Mouse (Mus musculus) stomach, embryonic 14.5 days (tissue): ENCODE data around the gene Tifab. TPM values are rescaled to one million over a fixed set of nuclear protein-coding genes. Genes with fewer than 3 reads are reported as not detected.

Source experiments
- ATAC-seq: fragments of 200-750 bp; cut with Nextera tagmentation; 2 replicates; pipeline ENCODE4 v1.8.0; 2017; ENCODE audit warnings: low read depth, moderate TSS enrichment; ENCODE audit not compliant: insufficient number of reproducible peaks, insufficient read depth, low FRiP score
- H3K27ac ChIP-seq: fragments of 300-500 bp; sonication (generic); 2 replicates; pipeline ENCODE4 v1.5.1; 2014; ENCODE audit warnings: mild to moderate bottlenecking, low read length, moderate library complexity, mixed read lengths
- H3K27me3 ChIP-seq: fragments of 300-500 bp; sonication (generic); 2 replicates; pipeline ENCODE4 v1.6.1; 2014; ENCODE audit warnings: low read length, control low read depth, mixed read lengths; ENCODE audit not compliant: control insufficient read depth, insufficient read depth
- H3K36me3 ChIP-seq: fragments of 300-500 bp; sonication (generic); 2 replicates; pipeline ENCODE4 v1.6.1; 2014; ENCODE audit warnings: mild to moderate bottlenecking, control low read depth, low read length, moderate library complexity, mixed read lengths; ENCODE audit not compliant: control insufficient read depth, insufficient read depth
- H3K4me1 ChIP-seq: fragments of 300-500 bp; sonication (generic); 2 replicates; pipeline ENCODE4 v1.6.1; 2014; ENCODE audit warnings: low read length, control low read depth, mixed read lengths; ENCODE audit not compliant: control insufficient read depth, insufficient read depth
- H3K4me2 ChIP-seq: fragments of 300-500 bp; sonication (generic); replicated peaks from 2 replicates; pipeline ENCODE4 v1.6.1; 2014; ENCODE audit warnings: low read depth, low read length, control low read depth
- H3K4me3 ChIP-seq: fragments of 300-500 bp; sonication (generic); 2 replicates; pipeline ENCODE4 v1.5.1; 2014; ENCODE audit warnings: low read depth, low read length, control low read depth
- H3K9ac ChIP-seq: fragments of 300-500 bp; sonication (generic); replicated peaks from 2 replicates; pipeline ENCODE4 v1.6.1; 2014; ENCODE audit warnings: low read depth, mild to moderate bottlenecking, control low read depth, low read length, moderate library complexity, mixed read lengths
- H3K9me3 ChIP-seq: fragments of 300-500 bp; sonication (generic); 2 replicates; pipeline ENCODE4 v1.6.1; 2016; ENCODE audit warnings: low read depth, low read length, control low read depth; ENCODE audit not compliant: control insufficient read depth
- WGBS: fragments of 180-500 bp; shearing (Covaris S2); extraction: QIAGEN DNeasy Blood & Tissue Kit; methylation state at CpG from one replicate; pipeline ENCODE4 v1.1.7; 2014; 5-methylcytosine and 5-hydroxymethylcytosine counted together
- polyA plus RNA-seq: library from polyadenylated mRNA; unstranded; fragments of >200 nt; fragmentation: Nextera tagmentation; extraction: Ambion mirVana; gene quantifications from 2 replicates; pipeline ENCODE4 v1.2.1, GENCODE M21; 2014

Gene Tifab
- polyA plus RNA-seq, 1 experiment from 2014 or later = 1.2 TPM

DNA sequence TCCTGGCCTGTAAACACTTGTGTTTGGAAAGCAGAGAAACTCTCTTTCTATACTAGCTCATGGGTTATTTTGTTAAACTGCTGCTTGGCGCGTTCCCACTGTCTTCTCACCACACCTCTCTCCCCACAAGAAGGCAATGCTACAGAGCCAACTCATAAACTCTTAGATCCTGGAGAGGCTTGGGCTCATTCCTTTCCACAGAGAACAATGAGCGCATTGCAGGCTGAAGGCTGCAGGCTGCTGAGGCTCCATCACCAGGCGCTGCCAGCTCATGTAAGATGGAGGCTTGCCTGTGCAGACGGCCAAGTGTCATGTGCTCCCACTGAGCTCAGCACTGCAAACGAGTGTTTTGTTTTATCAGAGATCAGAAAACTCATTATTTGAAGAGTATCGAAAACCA, 23.0 kb downstream of the Tifab start:
- H3K27me3 ChIP-seq = no peaks in the 10 kb centered on the region
- H3K9me3 ChIP-seq = no peaks in the 10 kb centered on the region
- no peak overlapping the region for H3K27ac ChIP-seq
- no peak for ATAC-seq
- H3K4me2 ChIP-seq = no peak overlapping the region
- no peak overlapping the region for H3K9ac ChIP-seq
- H3K36me3 ChIP-seq = no peaks in the 10 kb centered on the region
- WGBS = 66% methylated on average over 7 of the region's 7 CpGs
- H3K4me3 ChIP-seq = no peak overlapping the region
- H3K4me1 ChIP-seq = peaks cover 23% of the 10 kb centered on the region

DNA sequence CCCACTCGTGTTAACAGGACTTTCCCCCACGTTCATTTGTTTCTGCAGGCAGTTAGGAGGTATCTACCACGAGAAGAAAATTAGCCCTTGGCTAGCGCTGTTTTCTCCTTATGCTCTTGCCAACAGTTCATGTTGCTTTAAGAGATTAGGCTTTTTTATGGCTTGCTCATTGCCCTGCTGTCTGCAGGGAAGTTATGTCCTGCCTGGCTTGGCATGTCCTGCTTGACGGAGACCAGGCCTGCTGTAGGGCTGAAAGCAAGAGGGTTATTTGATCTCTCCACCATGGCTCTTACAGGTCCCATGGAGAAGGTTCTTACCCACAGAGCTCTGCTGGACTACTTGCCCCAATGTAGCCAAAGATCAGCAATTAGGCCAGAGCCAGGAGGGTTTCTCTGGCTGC, 23.6 kb downstream of the Tifab start:
- no peaks in the 10 kb centered on the region for H3K27me3 ChIP-seq
- ATAC-seq = no peak
- no peaks in the 10 kb centered on the region for H3K9me3 ChIP-seq
- no peaks in the 10 kb centered on the region for H3K36me3 ChIP-seq
- H3K4me1 ChIP-seq = peaks cover 22% of the 10 kb centered on the region
- no peak overlapping the region for H3K4me2 ChIP-seq
- no peak overlapping the region for H3K4me3 ChIP-seq
- H3K9ac ChIP-seq = no peak overlapping the region
- peak overlapping the region; percentile 29; the same call in 1 of the 2 replicates for H3K27ac ChIP-seq
- WGBS = 33% methylated on average over 5 of the region's 5 CpGs

DNA sequence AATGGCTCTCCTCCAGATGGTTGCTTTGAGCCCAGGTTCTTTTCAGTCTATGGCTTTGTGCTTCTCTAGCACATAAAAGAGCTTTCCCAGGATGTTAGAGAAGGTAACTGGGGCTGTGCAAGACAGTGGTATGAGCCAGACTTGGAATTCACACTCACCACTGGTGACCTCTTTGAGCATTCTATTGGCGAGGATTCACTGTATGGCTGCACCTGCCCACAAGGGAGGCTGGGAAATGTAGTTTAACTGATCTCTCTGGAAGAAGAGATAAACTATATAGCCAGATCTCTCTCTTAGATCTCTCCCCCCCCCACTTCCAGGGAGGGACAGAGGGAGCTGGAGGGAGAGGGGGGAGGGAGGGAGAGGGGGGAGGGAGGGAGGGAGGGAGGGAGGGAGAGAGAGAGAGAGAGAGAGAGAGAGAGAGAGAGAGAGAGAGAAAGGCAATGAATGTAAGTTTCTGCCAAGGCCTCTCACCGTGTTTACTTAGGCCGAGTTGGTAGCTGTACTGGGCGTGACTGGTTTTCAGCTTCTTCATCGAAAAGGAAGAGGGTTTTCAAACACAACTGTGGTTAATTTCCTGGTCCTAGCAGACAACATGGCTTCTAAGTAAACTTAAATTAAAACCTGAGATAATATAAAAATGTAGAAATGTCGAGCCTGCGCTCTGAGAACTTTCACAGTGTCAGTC, 25.8 kb downstream of the Tifab start:
- H3K9ac ChIP-seq = no peak overlapping the region
- no peaks in the 10 kb centered on the region for H3K27me3 ChIP-seq
- ATAC-seq = 0 out of 2 replicates have a peak, but pooled peaks have one; percentile 74
- H3K27ac ChIP-seq = no peak overlapping the region
- no peaks in the 10 kb centered on the region for H3K36me3 ChIP-seq
- WGBS = 45% methylated on average over 7 of the region's 7 CpGs
- H3K4me2 ChIP-seq = no peak overlapping the region
- H3K4me3 ChIP-seq = no peak overlapping the region
- 0 out of 2 replicates have a peak, but pooled peaks cover 13% of the 10 kb centered on the region for H3K4me1 ChIP-seq
- no peaks in the 10 kb centered on the region for H3K9me3 ChIP-seq

GRCm38 (mm10) chr13:56151404-56152226, 27.1 kb downstream of the Tifab start:
- no peak overlapping the region for H3K4me2 ChIP-seq
- 46% methylated on average over 22 of the region's 22 CpGs for WGBS

GRCm38 (mm10) chr13:56145523-56145922, 33.2 kb downstream of the Tifab start:
- Histone ChIP-seq H3K4me2 (no peak overlapping the region), H3K9ac (no peak overlapping the region), H3K4me3 (no peak overlapping the region), H3K27ac (no peak overlapping the region), H3K4me1 (peaks cover 13% of the 10 kb centered on the region), H3K27me3 (no peaks in the 10 kb centered on the region), H3K36me3 (no peaks in the 10 kb centered on the region), H3K9me3 (no peaks in the 10 kb centered on the region)
- 38% methylated on average over 3 of the region's 3 CpGs for WGBS
- ATAC-seq = no peak

More at GRCm38 (mm10) chr13:56151404-56152226, 27.1 kb downstream of the Tifab start:
- no peak overlapping the region for H3K9ac ChIP-seq
- H3K4me1 ChIP-seq = 0 out of 2 replicates have a peak, but pooled peaks cover 13% of the 10 kb centered on the region
- H3K27ac ChIP-seq = no peak overlapping the region
- no peaks in the 10 kb centered on the region for H3K9me3 ChIP-seq
- H3K27me3 ChIP-seq = no peaks in the 10 kb centered on the region
- peak; percentile 31; the same call in 1 of the 2 replicates for ATAC-seq
- no peaks in the 10 kb centered on the region for H3K36me3 ChIP-seq
- no peak overlapping the region for H3K4me3 ChIP-seq

DNA sequence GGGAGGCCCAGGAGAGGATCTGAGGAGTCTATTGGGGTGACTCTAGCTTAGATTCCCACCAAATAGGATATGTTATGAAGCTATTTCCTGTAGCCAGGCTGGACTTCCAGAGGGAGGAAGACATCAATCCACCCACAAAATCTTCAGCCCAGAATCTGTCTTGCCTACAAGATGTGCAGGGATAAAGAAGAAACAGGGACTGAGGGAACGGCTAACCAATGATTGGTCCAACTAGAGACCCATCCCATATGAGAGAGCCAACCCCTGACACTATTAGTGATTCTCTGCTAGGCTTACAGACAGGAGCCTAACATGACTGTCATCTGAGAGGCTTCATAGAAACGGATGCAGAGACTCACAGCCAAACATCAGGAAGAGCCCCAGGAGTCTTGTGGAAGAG, 34.7 kb downstream of the Tifab start:
- H3K9ac ChIP-seq = no peak overlapping the region
- no peaks in the 10 kb centered on the region for H3K27me3 ChIP-seq
- H3K4me1 ChIP-seq = peaks cover 13% of the 10 kb centered on the region
- H3K36me3 ChIP-seq = no peaks in the 10 kb centered on the region
- no peak overlapping the region for H3K4me3 ChIP-seq
- no peak overlapping the region for H3K4me2 ChIP-seq
- ATAC-seq = peak; percentile 20; the same call in 1 of the 2 replicates
- WGBS = 45% methylated on average over 2 of the region's 2 CpGs
- no peaks in the 10 kb centered on the region for H3K9me3 ChIP-seq
- 0 out of 2 replicates have a peak overlapping the region, but pooled peaks have one; percentile 58 for H3K27ac ChIP-seq

DNA sequence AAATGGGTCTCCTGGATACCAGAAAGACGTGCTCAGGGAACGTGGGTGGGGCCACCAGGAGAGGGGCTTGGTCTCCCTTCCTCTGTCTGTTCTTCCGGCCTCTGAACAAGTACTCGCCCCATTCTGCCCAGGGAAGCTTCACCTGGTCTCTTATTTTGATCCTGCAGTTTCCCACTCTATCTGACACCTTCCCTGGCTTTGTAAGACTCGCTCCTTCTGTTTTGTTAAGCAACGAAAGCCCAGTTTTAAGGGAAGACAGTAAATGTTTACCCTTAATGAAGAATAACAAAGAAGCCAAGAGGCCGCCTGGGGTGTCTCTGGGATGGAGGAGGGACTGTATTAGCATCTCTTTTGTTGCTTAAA, 35.6 kb downstream of the Tifab start:
- Histone ChIP-seq H3K27me3 (no peaks in the 10 kb centered on the region), H3K27ac (no peak overlapping the region), H3K4me1 (peaks cover 13% of the 10 kb centered on the region), H3K4me3 (no peak overlapping the region), H3K9ac (no peak overlapping the region), H3K9me3 (no peaks in the 10 kb centered on the region), H3K36me3 (no peaks in the 10 kb centered on the region), H3K4me2 (no peak overlapping the region)
- no peak for ATAC-seq
- 19% methylated on average over 7 of the region's 7 CpGs for WGBS

- H3K9ac ChIP-seq = no peak overlapping the region
- no peak overlapping the region for H3K4me2 ChIP-seq
- peaks cover 13% of the 10 kb centered on the region for H3K4me1 ChIP-seq
- H3K36me3 ChIP-seq = no peaks in the 10 kb centered on the region
- H3K27me3 ChIP-seq = no peaks in the 10 kb centered on the region
- no peak overlapping the region for H3K27ac ChIP-seq
- ATAC-seq = no peak
- no peak overlapping the region for H3K4me3 ChIP-seq
- 32% methylated on average over 10 of the region's 11 CpGs for WGBS
- H3K9me3 ChIP-seq = no peaks in the 10 kb centered on the region
Measured at GRCm38 (mm10) chr13:56142382-56143150, 36.1 kb downstream of the Tifab start.
